Mouse (Mus musculus) cerebellum, adult 9-10 months (tissue): ENCODE results near the gene Col28a1.

Experiments used
- DNase-seq: peaks from one replicate; pipeline ENCODE4 v3.0.0; 2022

The Col28a1 gene

GRCm38 (mm10) chr6:8192517-8192916, at the start of gene Col28a1:
Gene Col28a1 (minus strand): TSS chr6:8192617.
- DNase-seq, result no peak

- DNase-seq, result no peak
Observed at GRCm38 (mm10) chr6:8228596-8228995, 36.2 kb upstream of the Col28a1 start.

- DNase-seq, result no peak
Observed at GRCm38 (mm10) chr6:8227035-8227434, 34.6 kb upstream of the Col28a1 start.

- peak; percentile 23 for DNase-seq
Observed at GRCm38 (mm10) chr6:8210661-8211060, 18.2 kb upstream of the Col28a1 start.

GRCm38 (mm10) chr6:8209866-8210186, 17.4 kb upstream of the Col28a1 start:
- DNase-seq, result no peak

- peak; percentile 90 for DNase-seq
Observed at GRCm38 (mm10) chr6:8209047-8209865, 16.8 kb upstream of the Col28a1 start, which contains the start of gene Mios. Gene Mios (plus strand): TSS chr6:8209222.

- no peak for DNase-seq
Observed at GRCm38 (mm10) chr6:8189917-8190316, 2.5 kb downstream of the Col28a1 start.

- DNase-seq, result peak; percentile 45
Observed at GRCm38 (mm10) chr6:8188599-8189233, 3.7 kb downstream of the Col28a1 start.

- DNase-seq, result peak; percentile 48
Observed at GRCm38 (mm10) chr6:8178397-8178941, 13.9 kb downstream of the Col28a1 start.

- DNase-seq, result peak; percentile 18
Observed at GRCm38 (mm10) chr6:8176116-8176515, 16.3 kb downstream of the Col28a1 start.

GRCm38 (mm10) chr6:8175346-8175745, 17.1 kb downstream of the Col28a1 start:
- DNase-seq, result peak; percentile 26

- no peak for DNase-seq
Observed at GRCm38 (mm10) chr6:8174062-8174461, 18.4 kb downstream of the Col28a1 start.

- no peak for DNase-seq
Observed at GRCm38 (mm10) chr6:8172101-8172500, 20.3 kb downstream of the Col28a1 start.

- DNase-seq, result no peak
Observed at GRCm38 (mm10) chr6:8164741-8165140, 27.7 kb downstream of the Col28a1 start.

GRCm38 (mm10) chr6:8160001-8160400, 32.4 kb downstream of the Col28a1 start:
- no peak for DNase-seq

- DNase-seq, result no peak
Observed at GRCm38 (mm10) chr6:8157121-8157520, 35.3 kb downstream of the Col28a1 start.

- no peak for DNase-seq
Observed at GRCm38 (mm10) chr6:8152551-8153361, 39.7 kb downstream of the Col28a1 start.

GRCm38 (mm10) chr6:8148916-8149315, 43.5 kb downstream of the Col28a1 start:
- DNase-seq, result no peak

GRCm38 (mm10) chr6:8141881-8142280, 50.5 kb downstream of the Col28a1 start:
- DNase-seq, result no peak

- DNase-seq, result no peak
Observed at GRCm38 (mm10) chr6:8130149-8130548, 62.3 kb downstream of the Col28a1 start.

GRCm38 (mm10) chr6:8128164-8128563, 64.3 kb downstream of the Col28a1 start:
- no peak for DNase-seq

- DNase-seq, result no peak
Observed at GRCm38 (mm10) chr6:8126545-8126944, 65.9 kb downstream of the Col28a1 start.

GRCm38 (mm10) chr6:8119116-8119515, 73.3 kb downstream of the Col28a1 start:
- no peak for DNase-seq
